Mouse (Mus musculus): ENCODE results near the gene Klhl3.

GRCm38 (mm10) chr13:58112191-58112590 is 1.2 kb downstream of the Klhl3 start:
- no peak for TF ChIP-seq CTCF (IDR thresholded peaks at IDR 0.05; ENCODE audit: control insufficient read depth, insufficient read depth, low read length)
- TF ChIP-seq POLR2A (IDR thresholded peaks at IDR 0.05; ENCODE audit: borderline replicate concordance, control insufficient read depth, low read depth, low read length) = no peak
